Mouse (Mus musculus): ENCODE data around the gene Cmtm2a. TPM values are rescaled to one million over a fixed set of nuclear protein-coding genes. Genes with fewer than 3 reads are reported as not detected.
"Not testable (repeated sequence)": the region's sequence is repeated elsewhere in the genome, so short reads cannot be mapped to it uniquely, and the experiment has no call there.

Gene Cmtm2a
- polyA plus RNA-seq, 1 experiment from 2014 or later: not detected

DNA sequence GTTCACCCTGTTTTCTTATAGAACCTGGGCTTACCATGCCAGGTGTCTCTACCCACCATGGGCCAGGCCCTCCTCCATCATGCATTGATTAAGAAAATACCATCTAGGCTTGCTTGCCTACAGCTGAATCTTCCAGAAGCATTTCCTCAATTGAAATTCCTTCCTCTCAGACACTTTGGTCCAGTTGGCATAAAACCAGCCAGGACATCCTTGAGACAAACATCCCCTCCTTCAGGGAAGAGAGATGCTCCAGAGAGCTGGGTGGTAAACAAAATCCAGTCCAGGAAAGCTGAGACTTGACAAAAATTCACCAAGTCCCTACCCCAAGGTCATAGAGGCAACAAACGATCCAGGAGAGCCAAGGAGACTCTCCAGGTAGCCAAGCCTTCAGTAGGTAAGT, 41.2 kb upstream of the Cmtm2a start:
- no peak overlapping the region for H3K27ac ChIP-seq (ENCODE audit: low read length)
- H3K36me3 ChIP-seq (ENCODE audit: insufficient read depth, low read length): no peaks in the 10 kb centered on the region
- no peak overlapping the region for H3K9ac ChIP-seq (replicated peaks; ENCODE audit: low read length)
- no peak for ATAC-seq (ENCODE audit: low FRiP score, low TSS enrichment)
- no peak overlapping the region for H3K4me3 ChIP-seq (ENCODE audit: low read length)
- H3K4me2 ChIP-seq (replicated peaks; ENCODE audit: low read depth, low read length): no peak overlapping the region
- WGBS: 69% methylated on average over 1 of the region's 1 CpGs
- H3K4me1 ChIP-seq (ENCODE audit: insufficient read depth, low read length): peaks cover under 1% of the 10 kb centered on the region; the same call in 1 of the 2 replicates
- H3K27me3 ChIP-seq (ENCODE audit: insufficient read depth, low read length): no peaks in the 10 kb centered on the region
- no peaks in the 10 kb centered on the region; the same call in 1 of the 2 replicates for H3K9me3 ChIP-seq (ENCODE audit: low read length)

DNA sequence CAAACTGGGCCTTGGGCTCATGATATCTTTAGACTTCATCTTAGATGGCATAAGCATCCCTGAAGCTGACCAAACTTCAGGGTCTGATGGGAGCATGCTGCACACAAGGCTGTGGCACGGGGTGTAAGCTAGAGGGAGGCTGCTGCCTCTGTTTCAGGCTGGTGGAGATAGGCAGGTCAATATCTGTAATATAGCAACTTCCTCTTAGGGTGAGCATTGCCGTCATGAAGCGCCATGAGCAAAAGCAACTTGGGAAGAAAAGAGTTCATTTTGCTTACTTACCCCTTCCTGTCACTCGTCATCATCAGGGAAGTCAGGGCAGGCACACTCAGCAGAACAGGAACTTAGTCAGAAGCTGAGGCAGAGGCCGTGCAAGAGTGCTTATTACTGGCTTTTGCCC, 40.8 kb upstream of the Cmtm2a start:
- H3K4me3 ChIP-seq (ENCODE audit: low read length): no peak overlapping the region
- no peaks in the 10 kb centered on the region for H3K27me3 ChIP-seq (ENCODE audit: insufficient read depth, low read length)
- H3K36me3 ChIP-seq (ENCODE audit: insufficient read depth, low read length): no peaks in the 10 kb centered on the region
- H3K9me3 ChIP-seq (ENCODE audit: low read length): no peaks in the 10 kb centered on the region; the same call in 1 of the 2 replicates
- ATAC-seq (ENCODE audit: low FRiP score, low TSS enrichment): no peak
- no peak overlapping the region for H3K9ac ChIP-seq (replicated peaks; ENCODE audit: low read length)
- WGBS: 77% methylated on average over 5 of the region's 5 CpGs
- H3K27ac ChIP-seq (ENCODE audit: low read length): no peak overlapping the region
- H3K4me2 ChIP-seq (replicated peaks; ENCODE audit: low read depth, low read length): no peak overlapping the region
- no peaks in the 10 kb centered on the region for H3K4me1 ChIP-seq (ENCODE audit: insufficient read depth, low read length)

DNA sequence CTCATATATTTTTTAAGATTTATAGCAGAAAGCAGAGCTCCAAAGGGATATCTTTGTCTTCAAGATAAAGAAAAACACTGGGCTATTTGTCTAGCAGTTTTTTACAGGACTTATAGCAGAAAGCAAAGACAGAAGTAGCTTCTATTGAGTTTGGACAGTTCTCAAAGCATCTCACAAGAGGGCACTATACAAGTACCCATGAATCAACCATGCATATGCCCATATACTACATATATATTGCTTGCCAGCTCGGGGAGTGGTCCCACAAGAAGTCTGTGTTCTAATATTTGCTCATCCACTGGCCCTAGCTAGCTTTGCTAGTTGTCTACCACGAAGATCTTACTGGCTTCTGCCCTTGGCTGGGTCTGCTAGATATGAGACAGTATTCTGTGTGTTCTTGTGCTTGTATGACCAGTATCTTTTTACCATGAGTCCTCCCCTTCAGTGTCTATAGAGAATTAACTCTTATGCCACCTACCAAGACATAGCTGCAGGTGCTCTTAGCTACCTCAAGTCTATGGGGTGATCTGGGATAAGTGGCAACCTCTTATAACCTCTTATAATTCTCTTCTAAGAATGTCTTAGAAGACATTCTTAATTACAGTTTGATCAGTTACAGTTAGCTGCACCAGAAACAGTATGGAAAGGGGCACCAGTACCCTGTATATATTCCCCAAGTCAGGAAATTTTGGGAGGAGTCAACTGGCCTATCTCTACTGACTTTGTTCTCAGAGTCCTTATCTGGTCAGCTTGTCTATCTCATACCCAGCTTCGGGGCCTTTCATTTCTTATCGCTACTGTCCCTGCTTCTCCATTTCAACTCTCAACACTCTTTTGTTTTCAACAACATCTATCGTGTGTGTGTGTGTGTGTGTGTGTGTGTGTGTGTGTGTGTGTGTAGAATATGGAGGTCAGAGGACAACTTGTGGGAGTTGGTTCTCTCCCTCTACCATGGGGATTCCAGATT, 40.0 kb upstream of the Cmtm2a start:
- H3K27ac ChIP-seq (ENCODE audit: low read length): no peak overlapping the region
- 75% methylated on average over 5 of the region's 5 CpGs for WGBS
- no peak overlapping the region for H3K9ac ChIP-seq (replicated peaks; ENCODE audit: low read length)
- H3K4me3 ChIP-seq (ENCODE audit: low read length): no peak overlapping the region
- no peaks in the 10 kb centered on the region for H3K27me3 ChIP-seq (ENCODE audit: insufficient read depth, low read length)
- no peak overlapping the region for H3K4me2 ChIP-seq (replicated peaks; ENCODE audit: low read depth, low read length)
- no peaks in the 10 kb centered on the region; the same call in 1 of the 2 replicates for H3K9me3 ChIP-seq (ENCODE audit: low read length)
- no peak for ATAC-seq (ENCODE audit: low FRiP score, low TSS enrichment)
- H3K36me3 ChIP-seq (ENCODE audit: insufficient read depth, low read length): no peaks in the 10 kb centered on the region
- H3K4me1 ChIP-seq (ENCODE audit: insufficient read depth, low read length): no peaks in the 10 kb centered on the region

- not testable (repeated sequence) for H3K4me3 ChIP-seq (ENCODE audit: low read length); H3K27me3 ChIP-seq (ENCODE audit: insufficient read depth, low read length); H3K9ac ChIP-seq (replicated peaks; ENCODE audit: low read length); H3K4me2 ChIP-seq (replicated peaks; ENCODE audit: low read depth, low read length); H3K9me3 ChIP-seq (ENCODE audit: low read length); H3K4me1 ChIP-seq (ENCODE audit: insufficient read depth, low read length); H3K36me3 ChIP-seq (ENCODE audit: insufficient read depth, low read length); H3K27ac ChIP-seq (ENCODE audit: low read length); ATAC-seq (ENCODE audit: low FRiP score, low TSS enrichment)
- WGBS: 85% methylated on average over 12 of the region's 12 CpGs
Observed at GRCm38 (mm10) chr8:104321930-104322329, 28.9 kb upstream of the Cmtm2a start, which contains the start of gene Cmtm2b. TSS of gene Cmtm2b (plus strand) at chr8:104322230.

DNA sequence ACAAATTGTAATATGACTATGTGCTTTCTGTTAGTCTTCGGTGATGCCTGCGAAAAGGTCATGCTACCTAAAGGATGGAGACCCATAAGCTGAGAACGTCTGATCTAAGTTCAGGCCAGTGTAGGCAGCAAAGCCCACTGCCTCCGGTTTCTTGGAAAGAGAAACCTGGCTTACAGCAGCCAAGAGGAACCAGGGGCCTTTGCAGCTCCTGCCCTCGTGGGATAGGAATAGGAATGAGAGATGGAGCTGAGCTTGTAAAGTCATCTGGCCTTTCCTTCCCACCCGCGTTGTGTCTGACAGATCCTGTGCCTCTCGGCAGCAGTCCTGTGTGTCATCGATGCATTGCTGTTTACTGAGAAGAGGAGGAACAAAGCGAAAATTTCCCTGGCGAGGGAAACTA, 28.3 kb upstream of the Cmtm2a start, which contains the start of gene Gm11020:
Gene Gm11020 (plus strand): TSS at position 301 of the 400 bp plus-strand sequence.
- not testable (repeated sequence) for H3K27ac ChIP-seq (ENCODE audit: low read length); H3K9me3 ChIP-seq (ENCODE audit: low read length); H3K9ac ChIP-seq (replicated peaks; ENCODE audit: low read length); H3K4me3 ChIP-seq (ENCODE audit: low read length); H3K36me3 ChIP-seq (ENCODE audit: insufficient read depth, low read length); H3K4me1 ChIP-seq (ENCODE audit: insufficient read depth, low read length); H3K4me2 ChIP-seq (replicated peaks; ENCODE audit: low read depth, low read length); ATAC-seq (ENCODE audit: low FRiP score, low TSS enrichment); H3K27me3 ChIP-seq (ENCODE audit: insufficient read depth, low read length)
- WGBS: 76% methylated on average over 9 of the region's 11 CpGs

GRCm38 (mm10) chr8:104313311-104313710, 20.3 kb upstream of the Cmtm2a start:
- H3K27ac ChIP-seq (ENCODE audit: low read length): no peak overlapping the region
- H3K4me1 ChIP-seq (ENCODE audit: insufficient read depth, low read length): no peaks in the 10 kb centered on the region
- H3K27me3 ChIP-seq (ENCODE audit: insufficient read depth, low read length): no peaks in the 10 kb centered on the region
- ATAC-seq (ENCODE audit: low FRiP score, low TSS enrichment): no peak
- no peaks in the 10 kb centered on the region for H3K9me3 ChIP-seq (ENCODE audit: low read length)
- no peak overlapping the region for H3K4me2 ChIP-seq (replicated peaks; ENCODE audit: low read depth, low read length)
- H3K9ac ChIP-seq (replicated peaks; ENCODE audit: low read length): no peak overlapping the region
- 65% methylated on average over 4 of the region's 4 CpGs for WGBS
- H3K36me3 ChIP-seq (ENCODE audit: insufficient read depth, low read length): no peaks in the 10 kb centered on the region
- no peak overlapping the region for H3K4me3 ChIP-seq (ENCODE audit: low read length)

- H3K9me3 ChIP-seq (ENCODE audit: low read length); H3K4me1 ChIP-seq (ENCODE audit: insufficient read depth, low read length); H3K4me2 ChIP-seq (replicated peaks; ENCODE audit: low read depth, low read length); H3K4me3 ChIP-seq (ENCODE audit: low read length); ATAC-seq (ENCODE audit: low FRiP score, low TSS enrichment); H3K27me3 ChIP-seq (ENCODE audit: insufficient read depth, low read length); H3K36me3 ChIP-seq (ENCODE audit: insufficient read depth, low read length); H3K9ac ChIP-seq (replicated peaks; ENCODE audit: low read length); H3K27ac ChIP-seq (ENCODE audit: low read length): not testable (repeated sequence)
- 81% methylated on average over 3 of the region's 3 CpGs for WGBS
Observed at GRCm38 (mm10) chr8:104312023-104312422, 19.0 kb upstream of the Cmtm2a start.

DNA sequence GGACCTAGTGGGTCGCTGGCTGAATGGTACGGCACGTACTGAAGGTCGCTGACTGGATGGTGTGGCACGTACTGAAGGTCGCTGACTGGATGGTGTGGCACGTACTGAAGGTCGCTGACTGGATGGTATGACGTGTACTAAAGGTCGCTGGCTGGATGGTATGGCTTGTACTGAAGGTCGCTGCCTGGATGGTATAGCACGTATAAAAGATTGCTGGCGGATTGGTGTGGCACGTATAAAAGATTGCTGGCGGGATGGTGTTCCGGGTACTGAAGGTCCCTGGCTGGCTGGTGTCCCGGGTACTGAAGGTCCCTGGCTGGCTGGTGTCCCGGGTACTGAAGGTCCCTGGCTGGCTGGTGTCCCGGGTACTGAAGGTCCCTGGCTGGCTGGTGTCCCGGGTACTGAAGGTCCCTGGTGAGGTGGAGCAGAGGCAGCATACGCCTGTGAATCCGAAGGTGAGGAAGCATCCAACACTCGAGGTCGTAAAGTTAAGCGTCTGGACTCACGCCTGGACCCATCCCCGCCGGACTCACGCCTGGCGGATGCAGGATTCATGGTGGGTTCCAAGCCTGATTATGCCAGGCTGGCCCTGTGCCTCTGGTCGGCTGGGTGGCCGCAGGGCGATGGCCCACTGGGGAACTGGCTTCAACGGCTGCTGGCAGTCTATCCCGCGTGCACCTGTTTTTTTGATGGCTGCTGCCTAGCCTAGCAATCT, 16.6 kb upstream of the Cmtm2a start, which contains the start of the genes Gm45711 and Cmtm1:
Gene Gm45711 (minus strand): TSS at position 641 of the 715 bp plus-strand sequence.
Gene Cmtm1 (minus strand): TSS at position 705 of the 715 bp plus-strand sequence.
- 87% methylated on average over 36 of the region's 36 CpGs for WGBS
- not testable (repeated sequence) for H3K9me3 ChIP-seq (ENCODE audit: low read length); H3K27me3 ChIP-seq (ENCODE audit: insufficient read depth, low read length); H3K4me1 ChIP-seq (ENCODE audit: insufficient read depth, low read length); H3K27ac ChIP-seq (ENCODE audit: low read length); H3K4me2 ChIP-seq (replicated peaks; ENCODE audit: low read depth, low read length); H3K9ac ChIP-seq (replicated peaks; ENCODE audit: low read length); H3K4me3 ChIP-seq (ENCODE audit: low read length); ATAC-seq (ENCODE audit: low FRiP score, low TSS enrichment); H3K36me3 ChIP-seq (ENCODE audit: insufficient read depth, low read length)

- not testable (repeated sequence) for H3K9me3 ChIP-seq (ENCODE audit: low read length); ATAC-seq (ENCODE audit: low FRiP score, low TSS enrichment); H3K27ac ChIP-seq (ENCODE audit: low read length); H3K4me1 ChIP-seq (ENCODE audit: insufficient read depth, low read length); H3K4me3 ChIP-seq (ENCODE audit: low read length); H3K36me3 ChIP-seq (ENCODE audit: insufficient read depth, low read length); H3K27me3 ChIP-seq (ENCODE audit: insufficient read depth, low read length); H3K9ac ChIP-seq (replicated peaks; ENCODE audit: low read length); H3K4me2 ChIP-seq (replicated peaks; ENCODE audit: low read depth, low read length)
- WGBS: 46% methylated on average over 6 of the region's 6 CpGs
Observed at GRCm38 (mm10) chr8:104308341-104308740, 15.4 kb upstream of the Cmtm2a start.

Measured in kidney, embryonic 16.5 days (tissue).